Mouse (Mus musculus) forebrain, embryonic 10.5 days (tissue): ENCODE measurements around the gene Pot1a. TPM values are rescaled to one million over a fixed set of nuclear protein-coding genes. Genes with fewer than 3 reads are reported as not detected.

Source experiments
- DNase-seq: peaks from one replicate; pipeline ENCODE4 v3.0.0-alpha.2; 2017; ENCODE audit warnings: low spot score; ENCODE audit errors: extremely low spot score
- H3K27ac ChIP-seq: fragments of 300-500 bp; sonication (generic); 2 replicates; pipeline ENCODE4 v1.5.1; 2016; ENCODE audit warnings: mild to moderate bottlenecking
- H3K27me3 ChIP-seq: fragments of 300-500 bp; sonication (generic); 2 replicates; pipeline ENCODE4 v1.6.1; 2016; ENCODE audit warnings: mild to moderate bottlenecking; ENCODE audit not compliant: poor library complexity, severe bottlenecking
- H3K36me3 ChIP-seq: fragments of 300-500 bp; sonication (generic); replicated peaks from 2 replicates; pipeline ENCODE4 v1.6.1; 2016; ENCODE audit warnings: mild to moderate bottlenecking, moderate library complexity
- H3K4me1 ChIP-seq: fragments of 300-500 bp; sonication (generic); 2 replicates; pipeline ENCODE4 v1.6.1; 2016
- H3K4me3 ChIP-seq: fragments of 300-500 bp; sonication (generic); 2 replicates; pipeline ENCODE4 v1.5.1; 2016; ENCODE audit warnings: mild to moderate bottlenecking, moderate library complexity
- H3K9me3 ChIP-seq: fragments of 300-500 bp; sonication (generic); 2 replicates; pipeline ENCODE4 v1.6.1; 2016; ENCODE audit warnings: mild to moderate bottlenecking, moderate library complexity
- WGBS: fragments of 180-500 bp; shearing (Covaris S2); methylation state at CpG from one replicate; pipeline ENCODE4 v1.1.7; 2016; 5-methylcytosine and 5-hydroxymethylcytosine counted together
- polyA plus RNA-seq: library from polyadenylated mRNA; unstranded; fragments of >200 nt; fragmentation: Nextera tagmentation; extraction: Ambion mirVana; gene quantifications from 2 replicates; pipeline ENCODE4 v1.2.1, GENCODE M21; 2016

Pot1a gene
- 44.8 and 46.3 TPM in 2 replicates for polyA plus RNA-seq

- no peaks in the 10 kb centered on the region for H3K27me3 ChIP-seq
- H3K4me1 ChIP-seq, result peaks cover 25% of the 10 kb centered on the region
- under 1% methylated on average over 34 of the region's 34 CpGs for WGBS
- peak within 1 kb of the TSS; percentile 91 for H3K27ac ChIP-seq
- H3K36me3 ChIP-seq, result peaks cover 16% of the 10 kb centered on the region
- DNase-seq, result peak; percentile 97
- peak within 1 kb of the TSS; percentile 63 for H3K4me3 ChIP-seq
- H3K9me3 ChIP-seq, result no peaks in the 10 kb centered on the region
These were observed at the start of gene Pot1a for GRCm38 (mm10) chr6:25808806-25809495. Gene Pot1a, minus strand, starts transcription at chr6:25809246.

GRCm38 (mm10) chr6:25836261-25836660 is 27.2 kb upstream of the Pot1a start:
- WGBS, result 42% methylated on average over 2 of the region's 2 CpGs
- no peaks in the 10 kb centered on the region for H3K27me3 ChIP-seq
- no peaks in the 10 kb centered on the region for H3K36me3 ChIP-seq
- H3K9me3 ChIP-seq, result no peaks in the 10 kb centered on the region
- DNase-seq, result no peak
- no peak overlapping the region for H3K4me3 ChIP-seq
- no peak overlapping the region for H3K27ac ChIP-seq
- no peaks in the 10 kb centered on the region for H3K4me1 ChIP-seq

GRCm38 (mm10) chr6:25806021-25806420 is 3.0 kb downstream of the Pot1a start:
- no peak for DNase-seq
- Histone ChIP-seq H3K36me3 (peaks cover 28% of the 10 kb centered on the region), H3K4me3 (no peak overlapping the region), H3K4me1 (peaks cover 22% of the 10 kb centered on the region), H3K27me3 (no peaks in the 10 kb centered on the region), H3K9me3 (no peaks in the 10 kb centered on the region), H3K27ac (no peak overlapping the region)
- WGBS, result 93% methylated on average over 3 of the region's 3 CpGs

GRCm38 (mm10) chr6:25802269-25802668 is 6.8 kb downstream of the Pot1a start:
- Histone ChIP-seq H3K4me1 (peaks cover 4% of the 10 kb centered on the region), H3K27me3 (no peaks in the 10 kb centered on the region), H3K4me3 (no peak overlapping the region), H3K36me3 (peaks cover 51% of the 10 kb centered on the region), H3K27ac (no peak overlapping the region), H3K9me3 (no peaks in the 10 kb centered on the region)
- DNase-seq, result no peak
- WGBS, result 94% methylated on average over 3 of the region's 3 CpGs

GRCm38 (mm10) chr6:25801230-25801629 is 7.8 kb downstream of the Pot1a start:
- 93% methylated on average over 6 of the region's 6 CpGs for WGBS
- Histone ChIP-seq H3K36me3 (peaks cover 60% of the 10 kb centered on the region), H3K27me3 (no peaks in the 10 kb centered on the region), H3K9me3 (no peaks in the 10 kb centered on the region), H3K4me1 (no peaks in the 10 kb centered on the region), H3K4me3 (no peak overlapping the region), H3K27ac (no peak overlapping the region)
- DNase-seq, result no peak

GRCm38 (mm10) chr6:25768238-25768637 is 40.8 kb downstream of the Pot1a start:
- Histone ChIP-seq H3K4me1 (no peaks in the 10 kb centered on the region), H3K9me3 (no peaks in the 10 kb centered on the region), H3K27ac (no peak overlapping the region), H3K36me3 (peaks cover 77% of the 10 kb centered on the region), H3K4me3 (no peak overlapping the region), H3K27me3 (no peaks in the 10 kb centered on the region)
- 91% methylated on average over 3 of the region's 3 CpGs for WGBS
- DNase-seq, result no peak

- no peak overlapping the region for H3K27ac ChIP-seq
- no peaks in the 10 kb centered on the region for H3K4me1 ChIP-seq
- H3K36me3 ChIP-seq, result peaks cover 84% of the 10 kb centered on the region
- no peaks in the 10 kb centered on the region for H3K27me3 ChIP-seq
- H3K4me3 ChIP-seq, result no peak overlapping the region
- DNase-seq, result no peak
- 95% methylated on average over 8 of the region's 8 CpGs for WGBS
- H3K9me3 ChIP-seq, result no peaks in the 10 kb centered on the region
These were observed 41.5 kb downstream of the Pot1a start for GRCm38 (mm10) chr6:25767552-25767951.

- no peaks in the 10 kb centered on the region for H3K9me3 ChIP-seq
- H3K27ac ChIP-seq, result no peak overlapping the region
- no peak overlapping the region for H3K4me3 ChIP-seq
- DNase-seq, result no peak
- no peaks in the 10 kb centered on the region for H3K27me3 ChIP-seq
- H3K36me3 ChIP-seq, result peaks cover 84% of the 10 kb centered on the region
- WGBS, result 76% methylated on average over 7 of the region's 7 CpGs
- H3K4me1 ChIP-seq, result no peaks in the 10 kb centered on the region
These were observed 42.0 kb downstream of the Pot1a start for GRCm38 (mm10) chr6:25767073-25767472.

GRCm38 (mm10) chr6:25766283-25766682 is 42.8 kb downstream of the Pot1a start:
- H3K4me1 ChIP-seq, result no peaks in the 10 kb centered on the region
- WGBS, result 89% methylated on average over 10 of the region's 10 CpGs
- H3K36me3 ChIP-seq, result peaks cover 84% of the 10 kb centered on the region
- no peaks in the 10 kb centered on the region for H3K27me3 ChIP-seq
- H3K4me3 ChIP-seq, result no peak overlapping the region
- DNase-seq, result no peak
- H3K27ac ChIP-seq, result no peak overlapping the region
- no peaks in the 10 kb centered on the region for H3K9me3 ChIP-seq

- H3K9me3 ChIP-seq, result no peaks in the 10 kb centered on the region
- 96% methylated on average over 1 of the region's 1 CpGs for WGBS
- H3K4me3 ChIP-seq, result no peak overlapping the region
- H3K4me1 ChIP-seq, result no peaks in the 10 kb centered on the region
- H3K27ac ChIP-seq, result no peak overlapping the region
- peaks cover 69% of the 10 kb centered on the region for H3K36me3 ChIP-seq
- DNase-seq, result no peak
- no peaks in the 10 kb centered on the region for H3K27me3 ChIP-seq
These were observed 56.4 kb downstream of the Pot1a start for GRCm38 (mm10) chr6:25752651-25753050.

- H3K4me3 ChIP-seq, result no peak overlapping the region
- H3K27ac ChIP-seq, result no peak overlapping the region
- no peaks in the 10 kb centered on the region for H3K27me3 ChIP-seq
- H3K4me1 ChIP-seq, result no peaks in the 10 kb centered on the region
- no peaks in the 10 kb centered on the region for H3K9me3 ChIP-seq
- DNase-seq, result no peak
- peaks cover 4% of the 10 kb centered on the region; the same call in 1 of the 2 replicates for H3K36me3 ChIP-seq
These were observed 72.5 kb downstream of the Pot1a start for GRCm38 (mm10) chr6:25736533-25736932.

GRCm38 (mm10) chr6:25726560-25726959 is 82.5 kb downstream of the Pot1a start:
- Histone ChIP-seq H3K9me3 (no peaks in the 10 kb centered on the region), H3K4me1 (no peaks in the 10 kb centered on the region), H3K27ac (no peak overlapping the region), H3K36me3 (no peaks in the 10 kb centered on the region), H3K27me3 (no peaks in the 10 kb centered on the region), H3K4me3 (no peak overlapping the region)
- DNase-seq, result no peak
- 84% methylated on average over 1 of the region's 1 CpGs for WGBS

- WGBS, result 52% methylated on average over 2 of the region's 2 CpGs
- H3K27ac ChIP-seq, result no peak overlapping the region
- no peak overlapping the region for H3K4me3 ChIP-seq
- H3K36me3 ChIP-seq, result no peaks in the 10 kb centered on the region
- no peak for DNase-seq
- H3K27me3 ChIP-seq, result no peaks in the 10 kb centered on the region
- 0 out of 2 replicates have a peak, but pooled peaks cover 2% of the 10 kb centered on the region for H3K4me1 ChIP-seq
- no peaks in the 10 kb centered on the region for H3K9me3 ChIP-seq
These were observed 98.4 kb downstream of the Pot1a start for GRCm38 (mm10) chr6:25710601-25711000.
